Mouse (Mus musculus): Measurements from ENCODE around the gene Gdnf.

GRCm38 (mm10) chr15:7877560-7878467, 67.2 kb downstream of the Gdnf start:
- TF ChIP-seq FLI1 (IDR thresholded peaks at IDR 0.05; ENCODE audit: low read length): no peak
- TF ChIP-seq GATA1 (IDR thresholded peaks at IDR 0.05; ENCODE audit: borderline replicate concordance, low read length): no peak

Measured in megakaryocyte, embryonic 14.5 days (primary cell).